Comparison of ENCODE assay signal across 7 mouse cellular contexts in the genomic region with DNA sequence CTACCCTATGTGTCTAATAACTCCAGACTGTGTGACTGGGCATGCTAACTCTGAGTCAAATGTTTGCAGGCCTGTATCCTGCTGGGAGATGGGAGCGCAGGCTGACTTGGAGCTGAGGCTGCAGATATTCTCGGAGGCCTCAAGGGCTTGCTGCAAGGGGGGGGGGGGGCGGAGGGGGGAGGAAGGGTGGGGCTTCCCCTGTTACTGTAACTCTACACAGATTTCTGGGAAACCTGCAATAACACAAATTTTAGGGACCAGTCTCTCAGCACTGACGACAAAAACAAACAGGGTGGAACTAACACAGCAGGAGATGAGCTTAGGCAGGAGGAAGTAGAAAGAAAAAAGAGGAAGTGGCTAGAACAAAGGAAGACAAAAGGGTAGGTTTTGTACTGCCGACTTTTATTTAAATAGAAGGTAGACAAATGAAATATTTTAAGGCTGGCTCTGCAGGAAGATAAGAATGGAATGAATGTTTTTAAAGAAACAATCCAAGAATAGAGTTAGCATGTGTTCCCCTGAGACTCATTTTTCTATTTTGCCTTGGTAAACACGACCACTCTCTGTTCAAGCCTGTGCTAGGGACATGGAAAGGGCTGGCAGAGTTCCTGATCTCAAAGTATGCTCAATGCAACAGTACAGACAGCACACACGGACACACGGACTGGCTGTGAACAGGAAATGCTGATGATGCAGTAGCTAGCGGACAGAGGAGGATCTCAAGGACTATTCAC. TPM values are rescaled to one million over a fixed set of nuclear protein-coding genes. Genes with fewer than 3 reads are reported as not detected.
DNase-seq lines count a peak whose midpoint lies in the region; ATAC-seq and TF ChIP-seq lines count a peak whose summit lies in the region.

No protein-coding gene starts in this region.

- no peak overlapping the region for H3K4me2 ChIP-seq in midbrain, embryonic 15.5 days
- no peak overlapping the region for H3K4me2 ChIP-seq in midbrain, embryonic 11.5 days
- no peak overlapping the region for H3K4me2 ChIP-seq in midbrain, postnatal 0 days (ENCODE audit: low read depth, low read length, poor library complexity, severe bottlenecking)

- no peak overlapping the region for H3K9ac ChIP-seq in midbrain, embryonic 15.5 days
- H3K9ac ChIP-seq in midbrain, embryonic 11.5 days (ENCODE audit: low read length) = no peak overlapping the region
- H3K9ac ChIP-seq in midbrain, postnatal 0 days (replicated peaks; ENCODE audit: low read length, poor library complexity, severe bottlenecking) = no peak overlapping the region

- DNase-seq in midbrain, embryonic 11.5 days (ENCODE audit: low spot score, missing footprints) = no peak
- DNase-seq in heart, postnatal 4 days = peak; percentile 37
- peak; percentile 59 for DNase-seq in lung, postnatal 10 days
- no peak for DNase-seq in right cerebral cortex, postnatal 25 days
- no peak for DNase-seq in midbrain, postnatal 0 days (ENCODE audit: low spot score)

- no peaks in the 10 kb centered on the region for H3K4me1 ChIP-seq in midbrain, embryonic 15.5 days
- no peaks in the 10 kb centered on the region for H3K4me1 ChIP-seq in midbrain, embryonic 11.5 days (ENCODE audit: control insufficient read depth, insufficient read depth, low read length)
- peaks cover 64% of the 10 kb centered on the region for H3K4me1 ChIP-seq in bone marrow macrophage, adult 2 months (ENCODE audit: control insufficient read depth, insufficient read depth, low read length)
- H3K4me1 ChIP-seq in midbrain, postnatal 0 days (ENCODE audit: insufficient read depth, low read length) = no peaks in the 10 kb centered on the region

- H3K4me3 ChIP-seq in midbrain, embryonic 15.5 days = no peak overlapping the region
- no peak overlapping the region for H3K4me3 ChIP-seq in midbrain, embryonic 11.5 days (ENCODE audit: low read depth, low read length)
- H3K4me3 ChIP-seq in bone marrow macrophage, adult 2 months (ENCODE audit: insufficient read depth, low read length) = peak overlapping the region; percentile 37
- no peak overlapping the region for H3K4me3 ChIP-seq in midbrain, postnatal 0 days (ENCODE audit: low read depth, low read length)

- H3K36me3 ChIP-seq in midbrain, embryonic 15.5 days (replicated peaks) = no peaks in the 10 kb centered on the region
- no peaks in the 10 kb centered on the region for H3K36me3 ChIP-seq in midbrain, embryonic 11.5 days (ENCODE audit: control insufficient read depth, insufficient read depth, low read length)
- no peaks in the 10 kb centered on the region for H3K36me3 ChIP-seq in midbrain, postnatal 0 days (ENCODE audit: insufficient read depth, low read length)

- 0 out of 2 replicates have a peak, but pooled peaks have one; percentile 50 for ATAC-seq in midbrain, embryonic 15.5 days (replicated peaks)
- ATAC-seq in midbrain, embryonic 11.5 days (ENCODE audit: low FRiP score) = no peak
- ATAC-seq in midbrain, postnatal 0 days (ENCODE audit: low FRiP score) = no peak; the same call in 1 of the 2 replicates

- no peak overlapping the region for H3K27ac ChIP-seq in midbrain, embryonic 15.5 days
- H3K27ac ChIP-seq in midbrain, embryonic 11.5 days (ENCODE audit: low read depth, low read length) = no peak overlapping the region
- H3K27ac ChIP-seq in bone marrow macrophage, adult 2 months (ENCODE audit: insufficient read depth, low read depth, low read length) = peak overlapping the region; percentile 100
- no peak overlapping the region for H3K27ac ChIP-seq in midbrain, postnatal 0 days (ENCODE audit: low read depth, low read length)

- TF ChIP-seq POLR2A in bone marrow macrophage, adult 2 months (IDR thresholded peaks at IDR 0.05; ENCODE audit: borderline replicate concordance, low read depth, low read length) = no peak

- TF ChIP-seq CTCF in bone marrow macrophage, adult 2 months (IDR thresholded peaks at IDR 0.05; ENCODE audit: low read depth, low read length) = no peak
- TF ChIP-seq CTCF in midbrain, postnatal 0 days (IDR thresholded peaks at IDR 0.05) = no peak

- H3K27me3 ChIP-seq in midbrain, embryonic 15.5 days (replicated peaks) = no peaks in the 10 kb centered on the region
- no peaks in the 10 kb centered on the region for H3K27me3 ChIP-seq in midbrain, embryonic 11.5 days (ENCODE audit: control insufficient read depth, insufficient read depth, low read length)
- no peaks in the 10 kb centered on the region for H3K27me3 ChIP-seq in midbrain, postnatal 0 days (ENCODE audit: insufficient read depth, low read length)

- no peaks in the 10 kb centered on the region for H3K9me3 ChIP-seq in midbrain, embryonic 15.5 days
- H3K9me3 ChIP-seq in midbrain, embryonic 11.5 days (ENCODE audit: control insufficient read depth, low read length) = no peaks in the 10 kb centered on the region
- no peaks in the 10 kb centered on the region for H3K9me3 ChIP-seq in midbrain, postnatal 0 days (ENCODE audit: low read length)

- 50% methylated on average over 8 of the region's 9 CpGs for WGBS in midbrain, embryonic 15.5 days
- 54% methylated on average over 8 of the region's 9 CpGs for WGBS in midbrain, embryonic 11.5 days
- 54% methylated on average over 8 of the region's 9 CpGs for WGBS in midbrain, postnatal 0 days

RNA-seq across cellular contexts. Expression of a gene that starts 42.4 kb away (rescaled TPM):
- 33.0 and 33.3 TPM in 2 replicates for polyA plus RNA-seq in midbrain, embryonic 15.5 days (2015; fragmentation: Nextera tagmentation; extraction: Ambion mirVana)
- 82.8 and 85.7 TPM in 2 replicates for polyA plus RNA-seq in midbrain, embryonic 11.5 days (2014; fragmentation: Nextera tagmentation; extraction: Ambion mirVana)
- polyA plus RNA-seq in bone marrow macrophage, adult 2 months (2012; ENCODE audit: insufficient read depth, insufficient read length, missing spikeins) = 71.9 and 74.8 TPM in 2 replicates
- 10 to 100 TPM; 34.7 to 37.8 TPM for total RNA-seq in heart, postnatal 4 days (2021)
- total RNA-seq in midbrain, postnatal 0 days (2014; rRNA removed) = 25.4 and 29.5 TPM in 2 replicates
- polyA plus RNA-seq in midbrain, postnatal 0 days (2015; fragmentation: Nextera tagmentation; extraction: Ambion mirVana) = 14.3 and 18.0 TPM in 2 replicates

Comparison
In these comparisons a context has a peak if more than half of its experiments do, and no peak if none do; other contexts are left out.
1. DNase-seq: peak in heart, postnatal 4 days (single experiment) and lung, postnatal 10 days (single experiment); none in midbrain, embryonic 11.5 days (single experiment), right cerebral cortex, postnatal 25 days (single experiment) and midbrain, postnatal 0 days (single experiment).